Mouse (Mus musculus) liver, postnatal 0 days (tissue): ENCODE data around the gene Slc39a11. TPM values are rescaled to one million over a fixed set of nuclear protein-coding genes. Genes with fewer than 3 reads are reported as not detected.
"Not testable (repeated sequence)": the region's sequence is repeated elsewhere in the genome, so short reads cannot be mapped to it uniquely, and the experiment has no call there.

ENCODE experiments used
- ATAC-seq: fragments of 200-750 bp; cut with Nextera tagmentation; 2 replicates; pipeline ENCODE4 v1.8.0; 2017; ENCODE audit warnings: mild to moderate bottlenecking, moderate library complexity
- DNase-seq: peaks from one replicate; pipeline ENCODE4 v3.0.0-alpha.2; 2016
- H3K27ac ChIP-seq: fragments of 300-500 bp; sonication (generic); 2 replicates; pipeline ENCODE4 v1.5.1; 2014; ENCODE audit warnings: antibody characterized with exemption, moderate library complexity, mild to moderate bottlenecking, low read depth
- H3K27me3 ChIP-seq: fragments of 300-500 bp; sonication (generic); 2 replicates; pipeline ENCODE4 v1.6.1; 2014; ENCODE audit warnings: low read length, control low read depth, mixed read lengths; ENCODE audit not compliant: insufficient read depth
- H3K36me3 ChIP-seq: fragments of 300-500 bp; sonication (generic); replicated peaks from 2 replicates; pipeline ENCODE4 v1.6.1; 2014; ENCODE audit warnings: mild to moderate bottlenecking, control low read depth, low read length, moderate library complexity, mixed read lengths; ENCODE audit not compliant: insufficient read depth
- H3K4me1 ChIP-seq: fragments of 300-500 bp; sonication (generic); 2 replicates; pipeline ENCODE4 v1.6.1; 2014; ENCODE audit warnings: antibody characterized with exemption, mild to moderate bottlenecking, control low read depth; ENCODE audit not compliant: insufficient read depth
- H3K4me2 ChIP-seq: fragments of 300-500 bp; sonication (generic); 2 replicates; pipeline ENCODE4 v1.6.1; 2014; ENCODE audit warnings: low read depth, mild to moderate bottlenecking, low read length, moderate library complexity, mixed read lengths
- H3K4me3 ChIP-seq: fragments of 300-500 bp; sonication (generic); 2 replicates; pipeline ENCODE4 v1.5.1; 2014; ENCODE audit warnings: low read depth, low read length
- H3K9ac ChIP-seq: fragments of 300-500 bp; sonication (generic); replicated peaks from 2 replicates; pipeline ENCODE4 v1.6.1; 2014; ENCODE audit warnings: mild to moderate bottlenecking, moderate library complexity
- H3K9me3 ChIP-seq: fragments of 300-500 bp; sonication (generic); 2 replicates; pipeline ENCODE4 v1.6.1; 2016; ENCODE audit warnings: mild to moderate bottlenecking, control low read depth, low read length, mixed read lengths
- CTCF ChIP-seq: sonication (generic); IDR thresholded peaks from 2 replicates; pipeline ENCODE4 v1.5.1; 2016; ENCODE audit warnings: antibody characterized with exemption, low read depth
- EP300 ChIP-seq: IDR thresholded peaks from 2 replicates; pipeline ENCODE4 v1.6.1; 2016; ENCODE audit warnings: antibody characterized with exemption, low read depth, mild to moderate bottlenecking
- WGBS: fragments of 180-500 bp; shearing (Covaris S2); extraction: QIAGEN DNeasy Blood & Tissue Kit; methylation state at CpG from one replicate; pipeline ENCODE4 v1.1.7; 2014; ENCODE audit not compliant: insufficient replicate concordance; 5-methylcytosine and 5-hydroxymethylcytosine counted together
- polyA plus RNA-seq: library from polyadenylated mRNA; unstranded; fragments of >200 nt; fragmentation: Nextera tagmentation; extraction: Ambion mirVana; gene quantifications from 2 replicates; pipeline ENCODE4 v1.2.1, GENCODE M21; 2015

The Slc39a11 gene
- polyA plus RNA-seq, 1 experiment from 2014 or later, result 10.9 TPM

- H3K4me2 ChIP-seq, result no peak overlapping the region
- ATAC-seq (no peak), DNase-seq (no peak)
- no peak overlapping the region for H3K9ac ChIP-seq
- no peak overlapping the region for H3K27ac ChIP-seq
- no peak for TF ChIP-seq EP300
- TF ChIP-seq CTCF, result no peak
- WGBS, result 58% methylated on average over 11 of the region's 11 CpGs
- no peaks in the 10 kb centered on the region for H3K4me1 ChIP-seq
- no peak overlapping the region for H3K4me3 ChIP-seq
- H3K27me3 ChIP-seq, result no peaks in the 10 kb centered on the region
- no peaks in the 10 kb centered on the region for H3K36me3 ChIP-seq
- H3K9me3 ChIP-seq, result no peaks in the 10 kb centered on the region
Measured at GRCm38 (mm10) chr11:113583879-113584661, 65.8 kb downstream of the Slc39a11 start.

DNA sequence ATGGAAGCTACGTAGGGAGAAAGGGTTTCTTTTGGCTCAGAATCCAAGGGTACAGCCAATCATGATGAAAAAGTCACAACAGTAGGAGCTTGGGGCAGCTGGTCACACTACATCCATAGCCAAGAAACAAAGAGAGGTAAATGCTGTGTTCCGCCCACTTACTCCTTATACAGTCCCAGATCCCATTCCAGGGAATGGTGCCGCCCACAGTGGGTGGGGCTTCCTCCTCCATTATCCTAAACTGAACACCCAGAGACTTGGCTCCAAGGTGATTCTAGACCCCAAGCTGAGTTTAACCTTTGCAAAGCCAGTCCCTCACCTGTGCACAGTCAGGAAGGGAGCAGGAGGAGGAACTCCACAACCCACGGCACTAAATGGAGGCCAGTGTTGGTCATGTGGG lies 72.7 kb downstream of the Slc39a11 start:
- no peak for DNase-seq
- no peak overlapping the region for H3K27ac ChIP-seq
- H3K9ac ChIP-seq, result no peak overlapping the region
- no peaks in the 10 kb centered on the region for H3K4me1 ChIP-seq
- no peaks in the 10 kb centered on the region for H3K27me3 ChIP-seq
- H3K4me3 ChIP-seq, result no peak overlapping the region
- H3K9me3 ChIP-seq, result no peaks in the 10 kb centered on the region
- H3K4me2 ChIP-seq, result no peak overlapping the region
- TF ChIP-seq EP300 (no peak), CTCF (no peak)
- ATAC-seq, result no peak
- H3K36me3 ChIP-seq, result no peaks in the 10 kb centered on the region
- WGBS, result 82% methylated on average over 4 of the region's 4 CpGs

- Histone ChIP-seq H3K9me3 (no peaks in the 10 kb centered on the region), H3K36me3 (no peaks in the 10 kb centered on the region), H3K4me1 (no peaks in the 10 kb centered on the region), H3K4me3 (no peak overlapping the region), H3K27ac (no peak overlapping the region), H3K9ac (no peak overlapping the region), H3K27me3 (no peaks in the 10 kb centered on the region), H3K4me2 (no peak overlapping the region)
- ATAC-seq, result no peak
- WGBS, result 68% methylated on average over 6 of the region's 6 CpGs
- DNase-seq, result no peak
- no peak for TF ChIP-seq EP300
- no peak for TF ChIP-seq CTCF
Measured at GRCm38 (mm10) chr11:113572641-113573040, 77.2 kb downstream of the Slc39a11 start.

GRCm38 (mm10) chr11:113571616-113572015 lies 78.3 kb downstream of the Slc39a11 start:
- H3K4me2 ChIP-seq, result no peak overlapping the region
- H3K4me1 ChIP-seq, result no peaks in the 10 kb centered on the region
- no peaks in the 10 kb centered on the region for H3K27me3 ChIP-seq
- no peak overlapping the region for H3K4me3 ChIP-seq
- no peak overlapping the region for H3K27ac ChIP-seq
- no peaks in the 10 kb centered on the region for H3K9me3 ChIP-seq
- H3K36me3 ChIP-seq, result no peaks in the 10 kb centered on the region
- no peak overlapping the region for H3K9ac ChIP-seq
- ATAC-seq (no peak), DNase-seq (no peak)
- no peak for TF ChIP-seq EP300
- no peak for TF ChIP-seq CTCF

GRCm38 (mm10) chr11:113568999-113569398 lies 80.9 kb downstream of the Slc39a11 start:
- peaks cover 14% of the 10 kb centered on the region; the same call in 1 of the 2 replicates for H3K4me1 ChIP-seq
- no peaks in the 10 kb centered on the region for H3K9me3 ChIP-seq
- H3K27me3 ChIP-seq, result no peaks in the 10 kb centered on the region
- no peaks in the 10 kb centered on the region for H3K36me3 ChIP-seq
- ATAC-seq, result no peak
- TF ChIP-seq CTCF, result no peak
- TF ChIP-seq EP300, result no peak
- H3K4me2 ChIP-seq, result no peak overlapping the region
- no peak overlapping the region for H3K9ac ChIP-seq
- H3K4me3 ChIP-seq, result no peak overlapping the region
- 29% methylated on average over 1 of the region's 1 CpGs for WGBS
- DNase-seq, result no peak
- no peak overlapping the region for H3K27ac ChIP-seq

DNA sequence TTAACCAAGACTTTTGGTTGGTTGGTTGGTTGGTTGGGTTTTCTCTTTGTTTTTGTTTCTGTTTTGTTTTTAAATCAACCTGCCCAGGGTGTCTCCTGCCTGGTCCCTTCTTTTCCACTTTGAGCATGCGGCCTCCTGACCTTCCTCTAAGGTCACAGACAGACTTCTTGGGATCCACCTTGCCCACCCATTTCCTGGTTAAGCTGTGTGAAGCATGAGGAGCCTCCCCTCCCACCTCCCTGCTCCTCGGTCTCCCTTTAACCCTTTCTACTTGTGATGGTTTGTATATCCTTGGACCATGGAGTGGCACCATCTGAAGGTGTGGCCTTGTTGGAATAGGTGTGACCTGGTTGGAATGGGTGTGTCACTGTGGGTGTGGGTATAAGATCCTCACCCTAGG lies 82.0 kb downstream of the Slc39a11 start:
- not testable (repeated sequence) for H3K27ac ChIP-seq, H3K9me3 ChIP-seq, ATAC-seq, H3K4me2 ChIP-seq, H3K4me3 ChIP-seq, H3K27me3 ChIP-seq, DNase-seq, H3K9ac ChIP-seq, H3K36me3 ChIP-seq
- H3K4me1 ChIP-seq, result peaks cover 14% of the 10 kb centered on the region; the same call in 1 of the 2 replicates
- WGBS, result 74% methylated on average over 2 of the region's 2 CpGs
